Mouse (Mus musculus) heart, postnatal 0 days (tissue): Measurements from ENCODE around the gene Tk1.

Source experiments
- CTCF ChIP-seq: IDR thresholded peaks from 2 replicates; pipeline ENCODE4 v1.5.1; 2016; ENCODE audit warnings: antibody characterized with exemption, control low read depth, low read depth
- EP300 ChIP-seq: IDR thresholded peaks from 2 replicates; pipeline ENCODE4 v1.6.1; 2016; ENCODE audit warnings: antibody characterized with exemption, low read depth

- TF ChIP-seq CTCF, result no peak
- TF ChIP-seq EP300, result no peak
Observed at GRCm38 (mm10) chr11:117826916-117827315, 1.0 kb upstream of the Tk1 start.
